Mouse (Mus musculus) erythroblast, embryonic 14.5 days (primary cell): ENCODE data around the gene Abca12.

Experiments
- GATA1 ChIP-seq: IDR thresholded peaks from 2 replicates; pipeline ENCODE4 v1.6.1; 2012; ENCODE audit warnings: low read length, inconsistent platforms, mixed read lengths
- TAL1 ChIP-seq: IDR thresholded peaks from 3 replicates; pipeline ENCODE4 v1.6.1; 2012; ENCODE audit warnings: low read length, inconsistent platforms, mixed read lengths

GRCm38 (mm10) chr1:71386593-71386992, 28.1 kb downstream of the Abca12 start:
- no peak for TF ChIP-seq TAL1
- no peak for TF ChIP-seq GATA1
